Mouse (Mus musculus): Measurements from ENCODE around the gene Dync1li1. TPM values are rescaled to one million over a fixed set of nuclear protein-coding genes. Genes with fewer than 3 reads are reported as not detected.

The Dync1li1 gene
- polyA plus RNA-seq, 1 experiment, result 64.9 TPM

- DNase-seq, result no peak
- no peak for TF ChIP-seq POLR2A (IDR thresholded peaks at IDR 0.05; ENCODE audit: borderline replicate concordance, insufficient read depth, low read length)
- TF ChIP-seq CTCF (IDR thresholded peaks at IDR 0.05; ENCODE audit: borderline replicate concordance, insufficient read depth, low read depth, low read length), result no peak
- Histone ChIP-seq H3K27ac (ENCODE audit: insufficient read depth, low read length) (no peak overlapping the region), H3K4me1 (ENCODE audit: control insufficient read depth, insufficient read depth, low read length) (no peaks in the 10 kb centered on the region), H3K4me3 (replicated peaks; ENCODE audit: insufficient read depth, low read depth, low read length) (no peak overlapping the region), H3K27me3 (ENCODE audit: control insufficient read depth, insufficient read depth, low read length) (no peaks in the 10 kb centered on the region)
- 82% methylated on average over 5 of the region's 5 CpGs for WGBS
These were observed 39.2 kb upstream of the Dync1li1 start for GRCm38 (mm10) chr9:114649371-114649770.

GRCm38 (mm10) chr9:114650938-114651634, 37.5 kb upstream of the Dync1li1 start:
- 68% methylated on average over 21 of the region's 21 CpGs for WGBS
- H3K4me1 ChIP-seq (ENCODE audit: control insufficient read depth, insufficient read depth, low read length), result no peaks in the 10 kb centered on the region

GRCm38 (mm10) chr9:114655356-114655755, 33.2 kb upstream of the Dync1li1 start:
- TF ChIP-seq POLR2A (IDR thresholded peaks at IDR 0.05; ENCODE audit: borderline replicate concordance, insufficient read depth, low read length) (no peak), CTCF (IDR thresholded peaks at IDR 0.05; ENCODE audit: borderline replicate concordance, insufficient read depth, low read depth, low read length) (no peak)
- no peak overlapping the region for H3K4me3 ChIP-seq (replicated peaks; ENCODE audit: insufficient read depth, low read depth, low read length)
- H3K27ac ChIP-seq (ENCODE audit: insufficient read depth, low read length), result no peak overlapping the region
- WGBS, result 86% methylated on average over 4 of the region's 4 CpGs
- DNase-seq, result no peak
- no peaks in the 10 kb centered on the region for H3K4me1 ChIP-seq (ENCODE audit: control insufficient read depth, insufficient read depth, low read length)
- no peaks in the 10 kb centered on the region for H3K27me3 ChIP-seq (ENCODE audit: control insufficient read depth, insufficient read depth, low read length)

More at GRCm38 (mm10) chr9:114650938-114651634, 37.5 kb upstream of the Dync1li1 start:
- H3K27ac ChIP-seq (ENCODE audit: insufficient read depth, low read length), result no peak overlapping the region
- no peaks in the 10 kb centered on the region for H3K27me3 ChIP-seq (ENCODE audit: control insufficient read depth, insufficient read depth, low read length)
- no peak overlapping the region for H3K4me3 ChIP-seq (replicated peaks; ENCODE audit: insufficient read depth, low read depth, low read length)
- TF ChIP-seq POLR2A (IDR thresholded peaks at IDR 0.05; ENCODE audit: borderline replicate concordance, insufficient read depth, low read length), result no peak
- TF ChIP-seq CTCF (IDR thresholded peaks at IDR 0.05; ENCODE audit: borderline replicate concordance, insufficient read depth, low read depth, low read length), result no peak
- no peak for DNase-seq

- H3K4me1 ChIP-seq (ENCODE audit: control insufficient read depth, insufficient read depth, low read length), result no peaks in the 10 kb centered on the region
- H3K27ac ChIP-seq (ENCODE audit: insufficient read depth, low read length), result no peak overlapping the region
- H3K4me3 ChIP-seq (replicated peaks; ENCODE audit: insufficient read depth, low read depth, low read length), result no peak overlapping the region
- TF ChIP-seq CTCF (IDR thresholded peaks at IDR 0.05; ENCODE audit: borderline replicate concordance, insufficient read depth, low read depth, low read length), result no peak
- TF ChIP-seq POLR2A (IDR thresholded peaks at IDR 0.05; ENCODE audit: borderline replicate concordance, insufficient read depth, low read length), result no peak
- no peaks in the 10 kb centered on the region for H3K27me3 ChIP-seq (ENCODE audit: control insufficient read depth, insufficient read depth, low read length)
- 82% methylated on average over 3 of the region's 3 CpGs for WGBS
- no peak for DNase-seq
These were observed 31.9 kb upstream of the Dync1li1 start for GRCm38 (mm10) chr9:114656701-114657100.

GRCm38 (mm10) chr9:114660506-114660905, 28.1 kb upstream of the Dync1li1 start:
- H3K4me1 ChIP-seq (ENCODE audit: control insufficient read depth, insufficient read depth, low read length), result no peaks in the 10 kb centered on the region
- no peak overlapping the region for H3K4me3 ChIP-seq (replicated peaks; ENCODE audit: insufficient read depth, low read depth, low read length)
- H3K27me3 ChIP-seq (ENCODE audit: control insufficient read depth, insufficient read depth, low read length), result no peaks in the 10 kb centered on the region
- DNase-seq, result no peak
- H3K27ac ChIP-seq (ENCODE audit: insufficient read depth, low read length), result no peak overlapping the region
- 65% methylated on average over 6 of the region's 6 CpGs for WGBS
- TF ChIP-seq CTCF (IDR thresholded peaks at IDR 0.05; ENCODE audit: borderline replicate concordance, insufficient read depth, low read depth, low read length), result no peak
- TF ChIP-seq POLR2A (IDR thresholded peaks at IDR 0.05; ENCODE audit: borderline replicate concordance, insufficient read depth, low read length), result no peak

GRCm38 (mm10) chr9:114660983-114661382, 27.6 kb upstream of the Dync1li1 start:
- no peak overlapping the region for H3K27ac ChIP-seq (ENCODE audit: insufficient read depth, low read length)
- no peak for DNase-seq
- no peaks in the 10 kb centered on the region for H3K27me3 ChIP-seq (ENCODE audit: control insufficient read depth, insufficient read depth, low read length)
- 63% methylated on average over 6 of the region's 6 CpGs for WGBS
- H3K4me3 ChIP-seq (replicated peaks; ENCODE audit: insufficient read depth, low read depth, low read length), result no peak overlapping the region
- H3K4me1 ChIP-seq (ENCODE audit: control insufficient read depth, insufficient read depth, low read length), result no peaks in the 10 kb centered on the region
- TF ChIP-seq POLR2A (IDR thresholded peaks at IDR 0.05; ENCODE audit: borderline replicate concordance, insufficient read depth, low read length) (no peak), CTCF (IDR thresholded peaks at IDR 0.05; ENCODE audit: borderline replicate concordance, insufficient read depth, low read depth, low read length) (no peak)

- H3K27me3 ChIP-seq (ENCODE audit: control insufficient read depth, insufficient read depth, low read length), result no peaks in the 10 kb centered on the region
- no peak for DNase-seq
- TF ChIP-seq POLR2A (IDR thresholded peaks at IDR 0.05; ENCODE audit: borderline replicate concordance, insufficient read depth, low read length) (no peak), CTCF (IDR thresholded peaks at IDR 0.05; ENCODE audit: borderline replicate concordance, insufficient read depth, low read depth, low read length) (no peak)
- H3K27ac ChIP-seq (ENCODE audit: insufficient read depth, low read length), result no peak overlapping the region
- WGBS, result 68% methylated on average over 7 of the region's 7 CpGs
- H3K4me1 ChIP-seq (ENCODE audit: control insufficient read depth, insufficient read depth, low read length), result no peaks in the 10 kb centered on the region
- H3K4me3 ChIP-seq (replicated peaks; ENCODE audit: insufficient read depth, low read depth, low read length), result no peak overlapping the region
These were observed 26.6 kb upstream of the Dync1li1 start for GRCm38 (mm10) chr9:114661991-114662390.

- no peak for TF ChIP-seq POLR2A (IDR thresholded peaks at IDR 0.05; ENCODE audit: borderline replicate concordance, insufficient read depth, low read length)
- no peak for DNase-seq
- 83% methylated on average over 11 of the region's 11 CpGs for WGBS
- H3K27ac ChIP-seq (ENCODE audit: insufficient read depth, low read length), result no peak overlapping the region
- no peaks in the 10 kb centered on the region for H3K27me3 ChIP-seq (ENCODE audit: control insufficient read depth, insufficient read depth, low read length)
- H3K4me3 ChIP-seq (replicated peaks; ENCODE audit: insufficient read depth, low read depth, low read length), result no peak overlapping the region
- no peaks in the 10 kb centered on the region; the same call in none of the 2 replicates for H3K4me1 ChIP-seq (ENCODE audit: control insufficient read depth, insufficient read depth, low read length)
These were observed 24.8 kb upstream of the Dync1li1 start for GRCm38 (mm10) chr9:114663782-114664181.

Measured in cerebellum, adult 2 months (tissue).